Mouse (Mus musculus) heart, embryonic 16.5 days (tissue): ENCODE results near the gene Rab28. TPM values are rescaled to one million over a fixed set of nuclear protein-coding genes. Genes with fewer than 3 reads are reported as not detected.
"Not testable (repeated sequence)": the region's sequence is repeated elsewhere in the genome, so short reads cannot be mapped to it uniquely, and the experiment has no call there.

Experiments
- ATAC-seq: fragments of 200-750 bp; cut with Nextera tagmentation; replicated peaks from 2 replicates; pipeline ENCODE4 v1.8.0; 2017; ENCODE audit warnings: moderate number of reproducible peaks; ENCODE audit not compliant: insufficient read depth, low FRiP score; ENCODE audit errors: extremely low read depth
- H3K27ac ChIP-seq: fragments of 300-500 bp; sonication (generic); 2 replicates; pipeline ENCODE4 v1.5.1; 2014; ENCODE audit warnings: mild to moderate bottlenecking, low read length, control low read depth, moderate library complexity
- H3K27me3 ChIP-seq: fragments of 300-500 bp; sonication (generic); 2 replicates; pipeline ENCODE4 v1.6.1; 2014; ENCODE audit warnings: low read length, mixed read lengths; ENCODE audit not compliant: control insufficient read depth, insufficient read depth
- H3K36me3 ChIP-seq: fragments of 300-500 bp; sonication (generic); 2 replicates; pipeline ENCODE4 v1.6.1; 2014; ENCODE audit not compliant: control insufficient read depth, insufficient read depth
- H3K4me1 ChIP-seq: fragments of 300-500 bp; sonication (generic); 2 replicates; pipeline ENCODE4 v1.6.1; 2014; ENCODE audit warnings: low read length, mixed read lengths; ENCODE audit not compliant: control insufficient read depth, insufficient read depth
- H3K4me2 ChIP-seq: fragments of 300-500 bp; sonication (generic); 2 replicates; pipeline ENCODE4 v1.6.1; 2014; ENCODE audit warnings: low read depth, mild to moderate bottlenecking, control low read depth, low read length
- H3K4me3 ChIP-seq: fragments of 300-500 bp; sonication (generic); 2 replicates; pipeline ENCODE4 v1.5.1; 2014; ENCODE audit warnings: mild to moderate bottlenecking, control low read depth, low read length
- H3K9ac ChIP-seq: fragments of 300-500 bp; sonication (generic); 2 replicates; pipeline ENCODE4 v1.6.1; 2014; ENCODE audit warnings: low read length, control low read depth
- H3K9me3 ChIP-seq: fragments of 300-500 bp; sonication (generic); replicated peaks from 2 replicates; pipeline ENCODE4 v1.6.1; 2016; ENCODE audit warnings: low read length; ENCODE audit not compliant: control insufficient read depth
- WGBS: fragments of 180-500 bp; shearing (Covaris S2); extraction: QIAGEN DNeasy Blood & Tissue Kit; methylation state at CpG from one replicate; pipeline ENCODE4 v1.1.7; 2014; 5-methylcytosine and 5-hydroxymethylcytosine counted together
- polyA plus RNA-seq: library from polyadenylated mRNA; unstranded; fragments of >200 nt; fragmentation: Nextera tagmentation; extraction: Ambion mirVana; gene quantifications from 2 replicates; pipeline ENCODE4 v1.2.1, GENCODE M21; 2015

Gene Rab28
- polyA plus RNA-seq, 1 experiment from 2014 or later, result 48.4 TPM

DNA sequence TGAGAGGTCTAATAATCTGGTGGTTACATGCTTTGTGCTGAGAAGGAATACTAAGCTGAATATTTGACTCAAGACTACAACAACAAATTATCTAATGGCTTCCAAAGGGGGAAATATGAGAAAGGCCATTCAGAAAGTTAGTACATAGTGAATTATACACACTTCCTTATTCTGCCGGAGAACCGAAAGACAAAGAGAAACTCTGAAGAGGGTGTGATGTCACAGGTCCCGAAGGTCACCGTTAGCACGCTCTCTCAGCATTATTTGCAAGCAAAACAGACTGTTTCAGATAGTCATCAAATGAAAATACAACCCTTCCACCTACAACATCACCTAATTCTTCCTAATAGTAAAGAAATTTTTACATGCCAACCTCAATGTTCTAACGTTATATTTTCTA is 30.9 kb upstream of the Rab28 start:
- no peak for ATAC-seq
- Histone ChIP-seq H3K4me2 (no peak overlapping the region), H3K9me3 (no peaks in the 10 kb centered on the region), H3K27me3 (peaks cover 5% of the 10 kb centered on the region), H3K4me1 (no peaks in the 10 kb centered on the region), H3K9ac (no peak overlapping the region), H3K4me3 (no peak overlapping the region), H3K27ac (no peak overlapping the region), H3K36me3 (no peaks in the 10 kb centered on the region)
- WGBS, result 58% methylated on average over 6 of the region's 6 CpGs

DNA sequence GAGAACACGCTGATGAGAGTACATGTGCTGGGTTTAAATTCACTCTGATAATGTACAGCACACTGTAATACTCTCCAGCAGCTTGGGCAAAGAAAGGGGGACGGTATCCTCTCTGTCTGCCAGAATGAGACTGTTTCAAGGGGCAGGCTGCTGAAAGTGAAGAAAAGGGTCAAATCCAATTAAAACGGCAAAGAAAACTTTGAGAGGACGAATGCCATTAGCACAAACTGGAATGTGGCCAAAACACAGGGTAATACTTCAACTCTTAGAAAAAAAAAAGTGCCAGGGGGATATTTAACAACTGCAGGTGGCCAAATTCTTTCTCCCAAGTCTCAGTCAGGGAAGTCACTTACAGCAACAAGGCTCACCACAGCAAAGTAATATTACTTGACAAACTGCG is 29.1 kb upstream of the Rab28 start:
- WGBS, result 56% methylated on average over 5 of the region's 5 CpGs
- Histone ChIP-seq H3K27ac (no peak overlapping the region), H3K4me2 (no peak overlapping the region), H3K36me3 (no peaks in the 10 kb centered on the region), H3K4me3 (no peak overlapping the region), H3K9ac (no peak overlapping the region), H3K4me1 (no peaks in the 10 kb centered on the region), H3K9me3 (no peaks in the 10 kb centered on the region), H3K27me3 (no peaks in the 10 kb centered on the region)
- ATAC-seq, result no peak

GRCm38 (mm10) chr5:41727017-41727416 is 19.1 kb upstream of the Rab28 start:
- WGBS, result 58% methylated on average over 1 of the region's 1 CpGs
- no peaks in the 10 kb centered on the region for H3K27me3 ChIP-seq

DNA sequence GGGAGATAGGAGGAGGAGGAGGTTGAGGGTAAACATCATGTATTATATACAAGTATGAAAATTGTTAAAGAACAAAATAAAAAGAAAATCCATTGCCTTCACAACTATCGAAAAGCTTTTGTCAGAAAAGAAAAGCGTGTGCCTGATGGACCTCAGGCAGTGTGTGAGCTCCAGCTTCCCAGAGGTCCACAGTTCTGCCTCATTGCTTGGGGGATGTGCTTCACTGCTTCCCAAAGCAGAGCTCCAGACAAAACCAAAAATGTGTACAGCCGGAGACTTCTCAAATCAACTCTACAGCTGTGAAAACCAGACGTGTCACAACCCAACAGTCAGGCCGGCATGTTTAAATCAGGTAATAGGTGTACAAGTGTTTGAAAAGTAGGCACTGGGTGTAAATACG is 17.6 kb upstream of the Rab28 start:
- no peaks in the 10 kb centered on the region for H3K36me3 ChIP-seq
- 75% methylated on average over 6 of the region's 6 CpGs for whole genome bisulfite sequencing

More at GRCm38 (mm10) chr5:41727017-41727416, 19.1 kb upstream of the Rab28 start:
- H3K4me2 ChIP-seq, result no peak overlapping the region
- H3K4me1 ChIP-seq, result no peaks in the 10 kb centered on the region
- H3K27ac ChIP-seq, result no peak overlapping the region
- no peaks in the 10 kb centered on the region for H3K36me3 ChIP-seq
- ATAC-seq, result no peak
- no peaks in the 10 kb centered on the region for H3K9me3 ChIP-seq
- H3K4me3 ChIP-seq, result no peak overlapping the region
- H3K9ac ChIP-seq, result no peak overlapping the region

DNA sequence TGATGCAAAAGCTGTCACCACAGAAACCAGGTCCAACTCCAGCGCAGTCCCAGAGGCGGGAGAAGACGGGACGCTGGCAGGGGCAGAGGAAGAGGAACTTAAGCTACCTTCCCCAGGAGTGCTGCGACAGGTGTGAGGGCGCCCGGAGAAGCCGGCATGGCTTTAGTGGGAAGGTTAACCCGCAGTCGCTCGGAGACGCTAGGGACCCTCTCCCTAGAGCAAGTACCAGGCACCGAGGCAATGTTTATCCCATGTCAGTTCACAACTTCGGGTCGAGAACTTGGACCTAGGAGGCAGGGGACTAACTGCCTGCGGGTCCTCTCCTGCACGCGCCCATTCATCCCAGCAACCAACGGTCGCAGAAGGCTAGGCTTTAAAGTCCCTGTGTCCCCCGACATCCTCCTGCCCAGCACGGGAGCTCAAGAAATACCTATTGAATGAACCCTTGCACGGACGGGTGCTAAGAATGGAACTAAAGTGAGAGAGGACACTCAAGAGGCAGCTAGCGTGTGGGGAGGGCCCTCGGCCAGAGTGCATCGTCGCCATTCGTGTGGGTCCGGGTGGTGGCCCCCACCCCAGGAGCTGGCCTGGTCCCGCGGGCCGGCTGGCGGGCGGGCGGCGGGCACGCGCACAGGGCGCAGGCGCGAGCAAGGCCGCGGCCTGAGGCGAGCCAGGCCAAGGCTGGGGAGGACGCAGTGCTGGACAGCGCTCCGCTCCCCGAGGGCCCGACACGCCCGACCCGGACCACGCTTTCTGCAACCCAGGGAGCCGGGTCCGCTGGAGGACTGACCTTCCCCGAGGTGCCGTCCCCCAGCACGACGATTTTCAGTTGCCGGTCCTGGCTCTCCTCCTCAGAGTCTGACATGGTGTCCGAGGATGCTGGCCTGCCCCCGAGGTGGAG is 592 bp downstream of the Rab28 start:
- Histone ChIP-seq H3K27ac (peak overlapping the region; percentile 95), H3K9ac (peak overlapping the region; percentile 95), H3K27me3 (no peaks in the 10 kb centered on the region), H3K4me3 (peak overlapping the region; percentile 99), H3K9me3 (no peaks in the 10 kb centered on the region), H3K4me2 (peak overlapping the region; percentile 84), H3K4me1 (peaks cover 6% of the 10 kb centered on the region), H3K36me3 (no peaks in the 10 kb centered on the region)
- under 1% methylated on average over 61 of the region's 63 CpGs for WGBS
- peak; percentile 88 for ATAC-seq

More for the DNA sequence above, 17.6 kb upstream of the Rab28 start:
- Histone ChIP-seq H3K4me2 (no peak overlapping the region), H3K4me1 (no peaks in the 10 kb centered on the region), H3K9me3 (no peaks in the 10 kb centered on the region), H3K27ac (no peak overlapping the region), H3K27me3 (no peaks in the 10 kb centered on the region), H3K4me3 (no peak overlapping the region), H3K9ac (no peak overlapping the region)
- ATAC-seq, result no peak

DNA sequence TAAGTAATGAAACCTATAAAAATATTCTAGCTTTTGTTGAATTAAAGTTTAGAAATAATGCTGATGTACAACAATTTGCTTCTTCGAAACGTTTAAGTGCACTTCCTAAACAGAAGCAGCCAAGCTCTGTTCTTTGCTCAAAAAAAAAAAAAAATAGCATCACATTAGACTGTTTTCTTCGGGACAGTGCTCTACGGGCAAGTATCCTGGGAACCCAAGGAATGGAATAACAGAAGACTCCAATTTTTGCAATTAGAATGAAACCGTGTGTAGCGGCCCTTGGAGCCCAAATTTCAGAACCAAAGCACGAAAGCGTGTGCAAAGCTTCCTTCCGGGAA is 1.2 kb downstream of the Rab28 start:
- Histone ChIP-seq H3K27ac (no peak overlapping the region), H3K4me3 (peak overlapping the region; percentile 99), H3K4me2 (peak overlapping the region; percentile 84), H3K27me3 (no peaks in the 10 kb centered on the region), H3K36me3 (no peaks in the 10 kb centered on the region), H3K9me3 (no peaks in the 10 kb centered on the region), H3K4me1 (peaks cover 6% of the 10 kb centered on the region), H3K9ac (peak overlapping the region; percentile 95)
- 6% methylated on average over 9 of the region's 9 CpGs for WGBS
- no peak for ATAC-seq

GRCm38 (mm10) chr5:41701085-41701484 is 6.9 kb downstream of the Rab28 start:
- H3K27me3 ChIP-seq, H3K9ac ChIP-seq, H3K4me2 ChIP-seq, H3K27ac ChIP-seq, H3K4me1 ChIP-seq, H3K4me3 ChIP-seq, H3K36me3 ChIP-seq, ATAC-seq, H3K9me3 ChIP-seq: not testable (repeated sequence)
- WGBS, result 81% methylated on average over 4 of the region's 4 CpGs

GRCm38 (mm10) chr5:41697958-41698357 is 10.0 kb downstream of the Rab28 start:
- ATAC-seq, result no peak
- Histone ChIP-seq H3K36me3 (no peaks in the 10 kb centered on the region), H3K4me3 (no peak overlapping the region), H3K27ac (no peak overlapping the region), H3K4me1 (no peaks in the 10 kb centered on the region), H3K4me2 (no peak overlapping the region), H3K27me3 (no peaks in the 10 kb centered on the region), H3K9me3 (no peaks in the 10 kb centered on the region), H3K9ac (no peak overlapping the region)

- no peaks in the 10 kb centered on the region for H3K9me3 ChIP-seq
- H3K27ac ChIP-seq, result no peak overlapping the region
- H3K36me3 ChIP-seq, result peaks cover 7% of the 10 kb centered on the region; the same call in 1 of the 2 replicates
- H3K4me1 ChIP-seq, result no peaks in the 10 kb centered on the region
- no peak overlapping the region for H3K4me3 ChIP-seq
- no peaks in the 10 kb centered on the region for H3K27me3 ChIP-seq
- no peak overlapping the region for H3K4me2 ChIP-seq
- ATAC-seq, result no peak
- no peak overlapping the region for H3K9ac ChIP-seq
These were observed 22.9 kb downstream of the Rab28 start for GRCm38 (mm10) chr5:41685016-41685415.
